Mouse (Mus musculus): ENCODE data around the gene Dhdh.
"Not testable (repeated sequence)": the region's sequence is repeated elsewhere in the genome, so short reads cannot be mapped to it uniquely, and the experiment has no call there.

- TF ChIP-seq CTCF (conservative IDR thresholded peaks at IDR 0.05; ENCODE audit: low read length); NANOG (IDR thresholded peaks at IDR 0.05; ENCODE audit: borderline replicate concordance, low read length): not testable (repeated sequence)
These were observed 38.6 kb upstream of the Dhdh start for GRCm38 (mm10) chr7:45527169-45527568.

Measured in E14TG2a.4 (cell line).